Mouse (Mus musculus) liver, postnatal 0 days (tissue): ENCODE measurements around the gene Elp5.

ENCODE experiments used
- CTCF ChIP-seq: sonication (generic); IDR thresholded peaks from 2 replicates; pipeline ENCODE4 v1.5.1; 2016; ENCODE audit warnings: antibody characterized with exemption, low read depth
- EP300 ChIP-seq: IDR thresholded peaks from 2 replicates; pipeline ENCODE4 v1.6.1; 2016; ENCODE audit warnings: antibody characterized with exemption, low read depth, mild to moderate bottlenecking

DNA sequence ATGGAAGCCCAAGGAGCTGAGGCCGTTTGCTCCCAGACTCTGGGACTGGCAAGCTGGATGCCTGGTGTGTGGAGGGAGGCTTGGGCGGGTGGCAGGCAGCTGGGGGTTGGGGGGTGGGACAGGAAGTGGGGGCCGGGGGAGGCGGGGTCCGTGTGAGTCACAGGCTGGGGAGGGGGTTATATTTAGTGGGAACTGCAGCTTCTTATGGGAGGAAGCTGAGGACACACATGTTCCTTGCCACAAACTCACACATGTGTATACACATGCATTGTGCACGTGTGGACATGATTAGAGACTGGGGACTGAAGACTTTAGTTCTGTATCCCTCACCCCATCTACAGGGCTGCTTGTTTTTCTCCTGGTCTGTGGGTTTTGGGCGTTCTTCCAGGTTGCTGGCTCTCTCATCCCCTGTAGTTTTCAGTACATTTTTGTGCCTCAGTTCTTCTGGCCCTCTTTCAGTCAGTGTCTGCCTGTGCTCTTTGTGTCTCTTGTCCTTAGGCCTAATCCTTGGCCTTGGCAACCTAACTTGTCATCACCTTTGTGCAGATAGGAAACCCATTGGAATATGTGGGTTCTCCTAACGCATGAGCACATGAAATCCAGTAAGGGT, 37.8 kb upstream of the Elp5 start:
- no peak for TF ChIP-seq CTCF
- TF ChIP-seq EP300: no peak
